Comparison of ENCODE assay signal across 11 mouse cellular contexts in genomic region chr19:55941253-55942125, GRCm38 (mm10).
DNase-seq lines count a peak whose midpoint lies in the region; ATAC-seq lines count a peak whose summit lies in the region.
"Had no signal": no experiment of that assay in that cellular context is flagged by ENCODE, and none has a peak within 500 bp of the region (broad histone marks: within the 10 kb centered on the region; RNA-seq: fewer than 3 reads in every experiment).

No protein-coding gene starts in this region.

- peak overlapping the region; percentile 53; the same call in 1 of the 2 replicates for H3K27ac ChIP-seq in hindbrain, embryonic 10.5 days
- no peak overlapping the region; the same call in 1 of the 2 replicates for H3K27ac ChIP-seq in hindbrain, embryonic 14.5 days
- no peak overlapping the region for H3K27ac ChIP-seq in forebrain, embryonic 14.5 days (ENCODE audit: low read depth, low read length)
- peak overlapping the region; percentile 99 for H3K27ac ChIP-seq in liver, embryonic 15.5 days (replicated peaks)

- DNase-seq in hindbrain, embryonic 10.5 days (ENCODE audit: low spot score): no peak
- no peak for DNase-seq in hindbrain, embryonic 14.5 days (ENCODE audit: low spot score)
- DNase-seq in c-Kit-negative CD71-positive TER-119-positive erythroid progenitor cells, embryonic 14.5 days (ENCODE audit: low read depth, low spot score): peak; percentile 87
- peak; percentile 55 for DNase-seq in forebrain, embryonic 14.5 days (ENCODE audit: low spot score)
- no peak for DNase-seq in cerebellum, postnatal 10 days
- no peak for DNase-seq in left cerebral cortex, adult 11 months (ENCODE audit: low spot score)
- no peak for DNase-seq in frontal cortex, postnatal 10 days (ENCODE audit: low spot score in 2 of 2)
- DNase-seq: kidney, adult 11 months had no signal

- ATAC-seq in hindbrain, embryonic 14.5 days (ENCODE audit: low FRiP score): no peak
- ATAC-seq in forebrain, embryonic 14.5 days: peak; percentile 69
- ATAC-seq in liver, embryonic 15.5 days (ENCODE audit: insufficient read depth): peak; percentile 92
- ATAC-seq: CD4-positive, CD25-positive, alpha-beta regulatory T cell, adult 4 months had no signal

- H3K9ac ChIP-seq in hindbrain, embryonic 14.5 days: no peak overlapping the region
- no peak overlapping the region for H3K9ac ChIP-seq in forebrain, embryonic 14.5 days (ENCODE audit: low read length)
- peak overlapping the region; percentile 67 for H3K9ac ChIP-seq in liver, embryonic 15.5 days

- H3K27me3 ChIP-seq in hindbrain, embryonic 10.5 days (ENCODE audit: insufficient read depth, poor library complexity, severe bottlenecking): peaks cover 6% of the 10 kb centered on the region; the same call in 1 of the 2 replicates
- H3K27me3 ChIP-seq in hindbrain, embryonic 14.5 days (ENCODE audit: control insufficient read depth, insufficient read depth, low read length): no peaks in the 10 kb centered on the region
- 0 out of 2 replicates have a peak, but pooled peaks cover 14% of the 10 kb centered on the region for H3K27me3 ChIP-seq in forebrain, embryonic 14.5 days (replicated peaks; ENCODE audit: control insufficient read depth, insufficient read depth, low read length)
- H3K27me3 ChIP-seq in liver, embryonic 15.5 days: no peaks in the 10 kb centered on the region

- peaks cover 17% of the 10 kb centered on the region for H3K4me1 ChIP-seq in hindbrain, embryonic 10.5 days (replicated peaks)
- peaks cover 9% of the 10 kb centered on the region for H3K4me1 ChIP-seq in hindbrain, embryonic 14.5 days (replicated peaks; ENCODE audit: control insufficient read depth, insufficient read depth, low read length)
- H3K4me1 ChIP-seq in forebrain, embryonic 14.5 days (ENCODE audit: control insufficient read depth, insufficient read depth, low read length): peaks cover 19% of the 10 kb centered on the region
- H3K4me1 ChIP-seq in liver, embryonic 15.5 days (replicated peaks): peaks cover 56% of the 10 kb centered on the region

- H3K9me3 ChIP-seq in hindbrain, embryonic 10.5 days: no peaks in the 10 kb centered on the region
- H3K9me3 ChIP-seq in hindbrain, embryonic 14.5 days (ENCODE audit: control insufficient read depth, low read length): no peaks in the 10 kb centered on the region
- peaks cover 4% of the 10 kb centered on the region; the same call in 1 of the 2 replicates for H3K9me3 ChIP-seq in forebrain, embryonic 14.5 days (replicated peaks; ENCODE audit: control insufficient read depth, low read length)
- H3K9me3 ChIP-seq in liver, embryonic 15.5 days (replicated peaks): no peaks in the 10 kb centered on the region

- 79% methylated on average over 16 of the region's 16 CpGs for WGBS in hindbrain, embryonic 10.5 days
- WGBS in hindbrain, embryonic 14.5 days: 80% methylated on average over 16 of the region's 16 CpGs
- 22% methylated on average over 16 of the region's 16 CpGs for WGBS in forebrain, embryonic 14.5 days
- WGBS in liver, embryonic 15.5 days (ENCODE audit: insufficient replicate concordance): 40% methylated on average over 16 of the region's 16 CpGs

- H3K36me3 ChIP-seq in hindbrain, embryonic 10.5 days: no peaks in the 10 kb centered on the region
- no peaks in the 10 kb centered on the region for H3K36me3 ChIP-seq in hindbrain, embryonic 14.5 days (replicated peaks; ENCODE audit: control insufficient read depth, insufficient read depth)
- no peaks in the 10 kb centered on the region for H3K36me3 ChIP-seq in forebrain, embryonic 14.5 days (ENCODE audit: control insufficient read depth, insufficient read depth, low read length)
- H3K36me3 ChIP-seq in liver, embryonic 15.5 days (replicated peaks): no peaks in the 10 kb centered on the region; the same call in 1 of the 2 replicates

- no peak overlapping the region for H3K4me2 ChIP-seq in hindbrain, embryonic 14.5 days (replicated peaks)
- H3K4me2 ChIP-seq in forebrain, embryonic 14.5 days (ENCODE audit: low read length): peak overlapping the region; percentile 38
- peak overlapping the region; percentile 67 for H3K4me2 ChIP-seq in liver, embryonic 15.5 days

- no peak overlapping the region for H3K4me3 ChIP-seq in hindbrain, embryonic 10.5 days
- no peak overlapping the region for H3K4me3 ChIP-seq in hindbrain, embryonic 14.5 days (replicated peaks; ENCODE audit: low read length)
- H3K4me3 ChIP-seq in forebrain, embryonic 14.5 days (ENCODE audit: low read depth, low read length): no peak overlapping the region
- peak overlapping the region; percentile 62 for H3K4me3 ChIP-seq in liver, embryonic 15.5 days (replicated peaks)
- H3K4me3 ChIP-seq: myocyte had no signal

Comparison
In these comparisons a context has a peak if more than half of its experiments do, and no peak if none do; other contexts are left out.
1. H3K27ac ChIP-seq: peak in hindbrain, embryonic 10.5 days (single experiment) and liver, embryonic 15.5 days (single experiment); none in hindbrain, embryonic 14.5 days (single experiment) and forebrain, embryonic 14.5 days (single experiment).
2. DNase-seq: peak in c-Kit-negative CD71-positive TER-119-positive erythroid progenitor cells, embryonic 14.5 days (single experiment) and forebrain, embryonic 14.5 days (single experiment); none in hindbrain, embryonic 10.5 days (single experiment), hindbrain, embryonic 14.5 days (single experiment), cerebellum, postnatal 10 days (0 of 2), left cerebral cortex, adult 11 months (single experiment) and frontal cortex, postnatal 10 days (0 of 2).